Mouse (Mus musculus) adrenal gland, adult 18-20 months (tissue): ENCODE data around the gene Cfap54. TPM values are rescaled to one million over a fixed set of nuclear protein-coding genes. Genes with fewer than 3 reads are reported as not detected.

Experiments
- DNase-seq, 2 experiments: peaks; one replicate each; pipeline ENCODE4 v3.0.0; 2021 to 2022; ENCODE audit warnings: low spot score in 2 of 2
- long read RNA-seq, 2 experiments: library from polyadenylated mRNA; stranded (forward); transcript quantifications; one replicate each; pipeline ENCODE4 v2.0.0; 2021
- total RNA-seq, 2 experiments: library from RNA; stranded (reverse); gene quantifications; 1 replicate in 1 of 2; 2 replicates in 1 of 2; pipeline ENCODE4 v1.2.3; 2021

Cfap54 gene
- 1 to 10 TPM; 6.2 to 8.4 TPM for total RNA-seq
- long read RNA-seq, experiment 1, partial matches to known transcripts, result 4 of 4 reads
- long read RNA-seq, experiment 1, other reads (novel, unspliced or antisense), result 0 of 4 reads
- long read RNA-seq, experiment 2, result 0 reads

- peak; percentile 78 to 84 for DNase-seq
Measured at GRCm38 (mm10) chr10:93081133-93081779, at the start of gene Cfap54. Gene Cfap54, minus strand, starts transcription at chr10:93081618.

- DNase-seq, result no peak
Measured at GRCm38 (mm10) chr10:93130456-93130940, 49.1 kb upstream of the Cfap54 start.

DNA sequence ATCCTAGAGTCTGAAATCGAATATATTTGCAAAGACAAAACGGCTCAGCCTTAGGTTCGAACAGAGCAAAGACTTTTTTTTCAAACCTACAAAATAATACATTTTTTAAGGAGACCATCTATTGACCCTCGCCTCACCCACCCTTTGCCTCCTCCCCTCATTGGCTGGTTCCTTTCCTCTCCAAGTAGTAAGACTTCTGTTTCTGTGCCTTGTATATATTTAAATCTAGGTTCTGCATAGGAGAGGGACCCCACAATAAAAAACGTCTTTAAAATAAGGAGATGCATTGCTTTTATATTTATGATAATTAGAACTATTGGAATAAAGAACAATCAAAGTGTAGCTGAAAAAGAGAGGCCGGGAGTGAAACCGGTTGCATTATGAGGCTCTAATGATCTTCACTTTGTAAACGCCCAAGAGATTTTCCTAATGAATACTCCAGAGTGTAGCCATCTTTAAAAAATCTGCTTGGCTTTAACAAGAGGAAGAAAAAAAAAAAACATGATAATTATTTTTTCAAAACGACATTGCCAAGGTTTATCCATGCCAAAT, 48.6 kb upstream of the Cfap54 start:
- DNase-seq, result no peak

GRCm38 (mm10) chr10:93129345-93129744, 47.9 kb upstream of the Cfap54 start:
- no peak for DNase-seq

DNA sequence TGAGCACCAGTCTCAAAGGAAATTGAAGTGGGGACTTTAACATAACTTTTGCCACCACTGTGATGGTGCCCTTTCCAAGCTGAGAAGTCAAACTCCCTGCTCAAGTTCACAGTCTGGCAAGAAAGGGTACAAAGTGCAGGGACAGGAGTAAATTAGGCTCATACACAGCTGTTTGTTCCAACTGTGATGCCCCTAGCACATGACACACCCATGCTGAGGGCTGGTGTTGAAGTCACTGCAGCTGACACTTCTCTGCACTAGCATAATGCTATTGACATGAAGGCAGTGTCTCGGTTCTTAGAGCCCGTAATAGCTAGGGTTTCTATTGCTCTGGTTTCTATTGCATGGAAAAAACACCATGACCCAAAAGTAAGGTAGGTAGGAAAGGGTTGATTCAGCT, 47.1 kb upstream of the Cfap54 start:
- no peak for DNase-seq

- no peak for DNase-seq
Measured at GRCm38 (mm10) chr10:93126025-93126424, 44.6 kb upstream of the Cfap54 start.

DNA sequence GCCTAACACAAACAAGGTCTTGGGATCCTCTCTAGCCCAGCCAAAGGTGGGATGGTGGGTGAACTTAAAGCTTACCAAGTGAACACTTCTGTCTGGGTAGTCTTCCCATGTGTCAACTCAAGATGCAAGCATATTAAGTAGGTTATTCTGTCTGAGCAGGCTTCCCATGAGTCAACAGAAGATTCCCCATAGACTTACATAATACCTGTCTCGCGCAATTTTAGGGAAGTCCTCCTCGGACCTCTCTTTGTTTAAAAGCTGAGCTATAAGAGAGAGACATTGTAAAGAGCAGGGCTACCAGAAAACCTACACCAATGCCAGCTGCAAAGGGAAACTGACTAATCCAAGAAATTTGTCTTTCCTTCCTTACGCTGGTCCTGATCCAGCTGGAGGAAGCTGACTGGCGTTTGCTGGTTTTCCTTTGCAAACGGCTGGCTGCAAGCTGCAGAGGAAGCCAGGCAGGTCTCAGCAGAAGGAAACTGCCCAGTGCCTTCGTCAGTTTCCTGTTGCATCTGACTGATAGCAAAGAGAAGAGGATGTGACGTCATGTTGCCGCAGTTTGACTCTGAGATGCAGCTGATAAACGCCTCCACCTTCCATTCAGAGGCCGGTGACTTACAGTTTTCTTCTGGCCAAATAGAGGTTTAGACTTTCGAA, 42.7 kb upstream of the Cfap54 start:
- DNase-seq, result peak in 1 of 2 experiments; percentile 36

DNA sequence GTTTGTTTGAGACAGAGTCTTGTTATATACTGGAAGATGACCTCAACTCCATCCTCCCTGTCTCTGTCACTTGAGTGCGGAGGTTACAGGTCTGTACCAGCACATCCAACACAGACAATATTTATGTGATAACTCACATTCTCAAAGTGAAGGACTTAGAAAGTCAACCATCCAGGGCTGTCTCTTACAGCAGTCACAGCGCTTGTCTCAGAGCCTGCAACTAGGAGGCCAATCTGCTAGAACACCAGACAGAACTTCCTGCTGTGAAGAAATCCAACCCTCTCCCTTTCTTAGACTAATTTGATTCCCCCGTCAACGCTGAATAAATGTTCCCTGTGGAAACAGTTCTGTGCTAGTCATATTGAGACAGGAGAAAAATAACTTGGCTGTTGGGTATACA, 41.9 kb upstream of the Cfap54 start:
- no peak for DNase-seq

GRCm38 (mm10) chr10:93122399-93123184, 41.2 kb upstream of the Cfap54 start:
- DNase-seq, result no peak

GRCm38 (mm10) chr10:93121262-93121860, 39.9 kb upstream of the Cfap54 start:
- no peak for DNase-seq

GRCm38 (mm10) chr10:93119809-93120208, 38.4 kb upstream of the Cfap54 start:
- DNase-seq, result no peak

DNA sequence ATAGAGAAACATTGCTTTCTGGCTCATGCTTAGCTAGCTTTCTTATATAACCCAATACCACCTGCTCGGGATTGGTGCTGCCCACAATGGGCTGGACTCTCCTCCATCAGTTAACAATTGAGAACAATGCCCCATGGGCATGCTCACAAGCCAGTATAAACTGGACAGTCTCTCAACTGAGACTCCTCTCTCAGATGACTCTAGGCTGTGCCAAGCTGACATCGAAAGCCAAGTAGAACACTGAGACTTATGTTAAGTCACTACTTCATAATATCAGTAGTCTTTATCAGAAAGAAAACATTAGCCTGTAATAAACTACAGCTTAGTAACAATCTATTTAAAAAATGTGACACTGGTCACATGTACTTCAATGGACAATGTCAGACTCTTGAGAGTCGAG, 35.2 kb upstream of the Cfap54 start:
- DNase-seq, result no peak

DNA sequence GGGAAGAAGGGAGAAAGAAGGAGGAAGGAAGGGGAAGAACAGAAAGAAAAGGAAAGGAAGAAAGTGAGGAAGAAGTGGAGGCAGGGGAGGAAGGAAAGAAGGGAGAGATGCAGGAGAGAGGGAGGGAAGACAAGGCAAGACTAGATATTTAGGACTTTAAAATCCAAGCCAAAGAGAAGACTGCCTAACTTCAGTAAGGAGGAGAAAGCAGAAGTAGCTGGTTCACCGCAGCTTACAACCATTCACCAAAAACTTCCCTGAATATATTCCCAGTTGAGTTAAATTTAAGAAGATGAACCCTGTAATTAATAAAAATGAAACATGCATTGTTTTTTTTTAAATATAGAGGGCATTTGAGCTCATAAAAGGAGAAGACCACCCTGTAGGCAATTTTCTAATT, 34.3 kb upstream of the Cfap54 start:
- no peak for DNase-seq

- DNase-seq, result no peak
Measured at GRCm38 (mm10) chr10:93114782-93115181, 33.4 kb upstream of the Cfap54 start.

- DNase-seq, result no peak
Measured at GRCm38 (mm10) chr10:93113968-93114367, 32.5 kb upstream of the Cfap54 start.

- DNase-seq, result no peak
Measured at GRCm38 (mm10) chr10:93112021-93112420, 30.6 kb upstream of the Cfap54 start.

GRCm38 (mm10) chr10:93111412-93111811, 30.0 kb upstream of the Cfap54 start:
- peak in 1 of 2 experiments; percentile 15 for DNase-seq

DNA sequence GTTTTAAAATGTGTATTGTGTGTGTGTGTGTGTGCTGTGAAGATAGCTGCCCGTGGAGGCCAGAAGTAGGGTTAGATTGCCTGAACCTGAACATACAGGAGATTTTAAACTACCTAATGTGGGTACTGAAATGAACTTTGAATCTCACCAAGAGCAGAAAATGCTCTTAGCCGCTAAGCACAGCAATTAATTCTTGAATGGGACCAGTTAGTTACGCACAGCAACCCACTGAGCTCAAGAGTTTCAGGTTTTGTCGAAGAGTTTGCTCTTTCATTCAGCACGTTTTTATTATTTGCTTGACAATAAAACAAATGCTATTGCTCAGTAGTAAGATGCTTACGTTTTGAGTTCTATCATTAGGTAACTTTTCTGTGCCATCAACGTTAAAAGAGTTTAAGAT, 23.9 kb upstream of the Cfap54 start:
- DNase-seq, result no peak

DNA sequence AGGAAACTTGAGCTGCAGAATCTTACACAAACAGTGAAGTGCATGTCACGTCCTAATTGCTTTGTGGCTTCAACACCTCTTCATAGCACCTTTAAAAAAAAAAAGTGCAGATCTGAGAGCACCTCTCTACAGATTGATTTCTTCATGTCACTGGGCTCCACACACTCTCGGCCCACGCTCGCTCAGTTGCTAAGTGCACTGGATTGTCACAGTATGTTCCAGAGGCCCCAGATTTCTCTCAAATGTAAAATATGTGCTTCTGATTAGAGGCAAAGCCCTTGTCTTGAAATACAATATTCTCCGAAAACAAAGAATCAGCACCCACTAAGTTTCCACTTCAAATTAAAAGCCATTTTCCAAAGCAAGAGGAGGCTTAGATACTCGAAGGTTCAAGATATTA, 22.9 kb upstream of the Cfap54 start:
- no peak for DNase-seq

- DNase-seq, result no peak
Measured at GRCm38 (mm10) chr10:93103676-93104075, 22.3 kb upstream of the Cfap54 start.

- no peak for DNase-seq
Measured at GRCm38 (mm10) chr10:93102321-93102720, 20.9 kb upstream of the Cfap54 start.
